Mouse (Mus musculus) thymus, adult 2 months (tissue): ENCODE measurements at regions not wholly inside any gene's neighbourhood (a gene's known extent, or its start where the extent isn't known, plus 50 kb on each side); places are given as distances from the start of the nearest gene placed in this dataset.

Experiments
- CTCF ChIP-seq: fragments of 200-500 bp; IDR thresholded peaks from 2 replicates; pipeline ENCODE4 v1.5.1; 2012; ENCODE audit warnings: mild to moderate bottlenecking, control low read depth, low read length, moderate library complexity, borderline replicate concordance; ENCODE audit not compliant: control insufficient read depth, poor library complexity, insufficient read depth; ENCODE audit errors: extremely low read depth
- POLR2A ChIP-seq: fragments of 200-500 bp; IDR thresholded peaks from 2 replicates; pipeline ENCODE4 v1.6.1; 2012; ENCODE audit warnings: mild to moderate bottlenecking, low read length, control low read depth, moderate library complexity; ENCODE audit not compliant: control insufficient read depth, poor library complexity, insufficient read depth; ENCODE audit errors: extremely low read depth

DNA sequence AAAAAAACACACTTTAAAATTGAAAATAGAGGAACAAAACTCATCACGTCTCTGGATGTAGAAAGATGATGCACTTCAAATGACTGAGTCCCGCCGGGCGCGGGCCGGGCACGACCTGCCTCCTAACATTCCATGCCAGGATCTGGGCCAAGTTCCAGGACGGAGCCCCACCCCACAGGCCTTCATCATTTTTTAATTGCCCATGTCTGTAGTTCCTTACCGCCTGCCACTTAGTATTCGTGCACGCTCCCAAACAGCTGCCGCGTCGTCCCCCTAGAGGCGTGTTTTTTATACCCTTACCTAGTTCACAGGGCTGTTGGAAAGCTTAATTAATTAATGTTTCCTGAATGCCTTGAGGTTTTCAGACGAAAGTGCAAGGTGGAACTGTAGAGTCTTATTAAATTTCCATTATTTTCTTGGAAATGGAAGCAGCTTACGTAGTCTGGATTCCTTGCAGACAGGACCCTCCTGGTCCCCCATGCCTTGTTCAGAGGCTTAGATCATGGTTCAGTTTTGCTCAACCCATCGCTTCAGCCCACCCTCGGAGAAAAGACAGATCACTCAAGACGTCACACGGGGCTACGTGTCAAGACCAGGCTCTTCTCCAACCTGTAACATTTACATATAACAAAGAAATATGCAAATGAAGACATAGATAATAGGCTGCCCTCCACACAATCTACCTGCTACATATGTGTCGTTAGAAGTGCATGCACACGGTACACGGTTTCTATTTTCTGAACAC, 81.0 kb downstream of the Barhl2 start:
- no peak for TF ChIP-seq POLR2A
- TF ChIP-seq CTCF: no peak
